Mouse (Mus musculus): Measurements from ENCODE around the gene Sat1.

Gene Sat1

GRCm38 (mm10) chrX:155167667-155168066 lies 48.6 kb downstream of the Sat1 start:
- DNase-seq (ENCODE audit: low read depth, low spot score): no peak

- DNase-seq (ENCODE audit: low read depth, low spot score): no peak
Observed at GRCm38 (mm10) chrX:155166313-155166712, 49.9 kb downstream of the Sat1 start.

GRCm38 (mm10) chrX:155163553-155163952 lies 52.7 kb downstream of the Sat1 start:
- no peak for DNase-seq (ENCODE audit: low read depth, low spot score)

Measured in retina, postnatal 7 days (tissue).